Mouse (Mus musculus) left cerebral cortex, postnatal 14 days (tissue): ENCODE results near the gene Supt7l. TPM values are rescaled to one million over a fixed set of nuclear protein-coding genes. Genes with fewer than 3 reads are reported as not detected.
"Not testable (repeated sequence)": the region's sequence is repeated elsewhere in the genome, so short reads cannot be mapped to it uniquely, and the experiment has no call there.

ENCODE experiments used
- DNase-seq, 2 experiments: peaks; one replicate each; pipeline ENCODE4 v3.0.0; 2021 to 2022; ENCODE audit warnings: low spot score in 2 of 2, mixed read lengths in 1 of 2
- intact Hi-C: fragments of 180-260 bp; cut with DNase I; formaldehyde crosslinking; loops from one replicate; pipeline ENCODE4 v1.15.1; 2025
- long read RNA-seq, 2 experiments: library from polyadenylated mRNA; stranded (forward); transcript quantifications; one replicate each; pipeline ENCODE4 v2.0.0; 2021
- total RNA-seq, 2 experiments: library from RNA; stranded (reverse); gene quantifications; 2 replicates each; pipeline ENCODE4 v1.2.3; 2021

Gene Supt7l
- total RNA-seq: 10 to 100 TPM; 16.9 to 17.1 TPM
- long read RNA-seq, experiment 1, transcript Supt7l-201 (5 exons, 2,693 nt): major isoform, 22 of 27 reads
- long read RNA-seq, experiment 1, partial matches to known transcripts: 4 of 27 reads
- long read RNA-seq, experiment 1, other reads (novel, unspliced or antisense): 1 of 27 reads
- long read RNA-seq, experiment 2, transcript Supt7l-201 (5 exons, 2,693 nt): major isoform, 22 of 26 reads
- long read RNA-seq, experiment 2, partial matches to known transcripts: 1 of 26 reads
- long read RNA-seq, experiment 2, other reads (novel, unspliced or antisense): 3 of 26 reads

DNA sequence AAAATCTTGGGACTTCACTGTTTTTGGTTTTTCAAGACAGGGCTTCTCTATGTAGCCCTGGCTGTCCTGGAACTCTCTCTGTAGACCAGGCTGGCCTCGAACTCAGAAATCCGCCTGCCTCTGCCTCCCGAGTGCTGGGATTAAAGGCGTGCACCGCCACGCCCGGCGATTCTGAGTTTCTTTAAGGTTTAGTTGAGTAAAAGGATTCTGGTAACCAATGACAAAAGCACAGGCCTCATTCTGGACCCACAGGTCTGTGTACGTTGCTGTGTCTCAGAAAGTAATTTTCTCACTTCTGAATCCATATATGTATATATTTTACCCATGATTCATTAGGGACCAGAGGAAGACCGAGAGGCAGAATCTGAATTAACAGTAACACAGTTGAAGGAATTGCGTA lies at the start of gene Supt7l:
Gene Supt7l, minus strand, starts transcription at position 101 of the 400 bp plus-strand sequence.
- DNase-seq, intact Hi-C loops: not testable (repeated sequence)

DNA sequence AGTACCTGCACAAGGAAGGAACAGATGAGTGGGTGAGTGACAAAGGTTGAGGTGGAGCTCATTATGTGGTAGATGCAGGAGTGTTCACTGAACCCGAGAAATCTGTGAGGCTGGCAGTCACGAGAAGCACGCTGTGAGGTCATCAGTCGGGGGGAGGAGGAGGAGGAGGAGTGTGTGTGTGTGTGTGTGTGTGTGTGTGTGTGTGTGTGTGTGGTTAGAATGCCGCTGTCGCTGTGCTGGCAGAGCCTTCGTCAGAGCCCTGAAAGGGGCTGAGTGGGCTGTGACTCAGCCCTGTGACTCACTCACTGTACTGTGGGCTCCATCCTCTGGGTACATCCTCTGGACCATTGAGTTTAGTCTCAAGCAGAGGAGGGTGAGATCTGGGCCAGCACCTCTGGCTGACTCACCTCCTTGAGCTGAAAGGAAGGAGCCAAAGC lies 49.0 kb upstream of the Supt7l start:
- intact Hi-C loops: no loop called here
- peak; percentile 59 to 61 for DNase-seq

DNA sequence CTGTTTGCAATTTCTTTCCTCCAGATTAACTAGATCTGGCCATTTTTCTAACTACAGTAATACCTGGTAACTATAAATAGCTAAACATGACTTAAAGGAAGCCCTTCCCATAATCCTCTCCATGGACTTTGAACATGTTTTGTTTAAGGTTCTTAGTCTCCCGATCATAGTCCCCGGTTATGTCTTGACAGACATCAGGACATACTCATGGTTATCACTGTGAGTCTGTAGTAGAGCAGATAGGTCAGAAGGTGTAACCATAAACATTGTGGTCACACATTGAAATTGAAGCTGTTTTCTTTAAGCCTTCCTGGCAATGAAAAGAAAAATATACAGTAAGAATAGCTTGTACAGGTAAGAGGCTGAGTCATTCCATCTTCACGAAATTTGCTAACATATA lies 46.1 kb upstream of the Supt7l start:
- intact Hi-C loops: no loop called here
- no peak for DNase-seq

GRCm38 (mm10) chr5:31571023-31571608 lies 43.5 kb upstream of the Supt7l start:
- peak; percentile 52 to 58 for DNase-seq
- intact Hi-C loops: no loop called here

DNA sequence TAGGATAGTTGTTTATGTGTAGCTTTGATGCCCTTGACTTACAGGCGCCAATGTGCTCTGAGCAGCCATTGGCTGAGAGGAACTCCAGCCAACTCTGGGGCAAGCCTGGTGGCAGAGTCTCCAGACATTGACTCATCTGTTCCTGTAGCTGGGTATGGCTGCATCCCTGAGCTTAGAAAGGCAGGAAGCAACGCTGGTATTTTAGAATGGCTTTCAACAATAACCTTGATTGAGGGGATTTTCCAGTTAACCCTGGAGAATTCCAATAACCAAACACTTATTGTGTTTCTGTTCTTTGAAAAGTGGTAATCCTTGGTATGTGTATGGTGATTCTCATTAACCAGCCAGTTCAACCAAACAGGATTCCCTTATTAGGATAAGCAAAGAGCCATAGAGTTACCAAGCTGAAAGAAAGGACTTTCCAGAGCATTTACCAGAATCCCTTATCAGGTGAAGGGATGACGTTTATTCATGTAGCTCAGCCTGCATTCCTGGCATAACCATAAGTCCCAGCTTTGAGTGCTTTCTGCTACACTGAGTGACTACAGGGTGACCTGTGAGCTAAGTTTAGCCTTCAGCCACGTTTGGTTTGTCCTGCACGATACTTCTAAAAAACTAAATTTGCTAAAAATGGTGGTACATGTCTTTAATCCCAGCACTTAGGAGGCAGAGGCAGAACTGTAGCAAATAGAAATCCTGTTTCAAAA lies 40.5 kb upstream of the Supt7l start:
- DNase-seq: no peak
- intact Hi-C loops: loop anchor here (10.0 kb wide), 1 partner anchor 737 kb away; no protein-coding TSS in a partner anchor

DNA sequence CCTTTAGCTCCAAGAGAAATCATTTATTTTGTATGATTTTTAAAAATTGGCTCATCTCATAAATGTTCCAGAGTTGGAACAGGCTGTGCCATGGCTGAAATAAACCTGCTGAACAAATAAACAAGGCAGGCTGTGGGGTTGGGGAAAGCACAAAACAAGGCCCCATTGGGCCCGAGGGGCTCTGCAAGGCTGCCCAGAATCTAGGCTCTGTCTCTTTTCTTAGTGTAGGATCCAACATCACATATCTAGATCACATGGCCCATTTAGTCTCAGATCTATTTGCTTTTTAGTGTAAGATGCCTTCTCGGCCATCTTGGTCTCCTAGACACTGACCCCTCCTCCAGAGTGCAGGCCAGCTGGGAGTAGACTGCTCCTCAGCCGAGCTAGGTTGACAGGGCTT lies 38.9 kb upstream of the Supt7l start:
- no peak for DNase-seq
- intact Hi-C loops: loop anchor here (10.0 kb wide), 1 partner anchor 738 kb away; no protein-coding TSS in a partner anchor

- intact Hi-C loops: loop anchor here (10.0 kb wide), 1 partner anchor 739 kb away; no protein-coding TSS in a partner anchor
- DNase-seq: no peak
Observed at GRCm38 (mm10) chr5:31566026-31566425, 38.4 kb upstream of the Supt7l start.

DNA sequence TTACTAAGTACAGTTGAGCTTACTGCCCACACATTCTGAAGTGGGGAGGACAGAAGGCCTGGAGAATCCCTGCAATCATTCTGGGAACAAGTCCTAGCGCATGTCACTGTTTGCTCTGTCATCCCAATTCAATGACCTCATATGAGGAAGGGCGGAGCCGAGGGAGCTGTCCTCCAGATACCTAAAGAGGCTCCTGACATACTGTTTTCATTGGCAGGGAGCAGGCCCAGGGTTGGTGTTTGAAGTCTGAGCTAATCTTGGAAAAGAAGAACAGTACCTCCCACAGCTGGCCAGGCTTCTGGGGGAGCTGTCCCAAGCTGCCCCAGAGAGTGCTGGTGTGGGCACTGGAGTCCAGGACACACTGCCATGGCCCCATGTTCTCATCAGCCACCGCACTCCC lies 37.4 kb upstream of the Supt7l start:
- intact Hi-C loops: loop anchor here (2.0 to 10.0 kb wide), 2 partner anchors 572 to 740 kb away; no protein-coding TSS in a partner anchor

GRCm38 (mm10) chr5:31563905-31564304 lies 36.3 kb upstream of the Supt7l start:
- intact Hi-C loops: loop anchor here (1.0 to 10.0 kb wide), 3 partner anchors 573 to 741 kb away; no protein-coding TSS in a partner anchor

More for the DNA sequence above, 37.4 kb upstream of the Supt7l start:
- DNase-seq: peak in 1 of 2 experiments; percentile 29

DNA sequence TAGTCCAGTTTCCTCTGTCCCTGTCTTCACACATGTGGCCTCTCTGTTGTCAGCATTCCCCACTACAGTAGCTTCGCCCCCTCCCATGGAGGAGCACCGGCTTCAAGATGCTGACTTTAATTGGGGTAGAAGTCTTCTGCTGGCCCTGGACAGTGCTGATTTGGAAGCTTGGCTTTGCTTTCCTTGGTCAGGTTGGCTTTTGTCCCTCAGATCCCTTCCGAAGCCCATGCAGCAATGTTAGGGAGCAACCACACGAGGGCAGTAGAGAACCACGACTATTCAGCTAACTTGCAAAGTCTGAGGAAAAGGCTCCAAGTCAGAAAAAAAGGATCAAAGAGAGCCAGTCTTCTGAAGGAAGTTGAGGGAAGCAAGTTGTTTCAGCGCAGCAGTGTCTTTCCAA lies 35.9 kb upstream of the Supt7l start:
- peak; percentile 58 to 82 for DNase-seq
- intact Hi-C loops: loop anchor here (1.0 to 10.0 kb wide), 2 partner anchors 634 to 741 kb away; no protein-coding TSS in a partner anchor

More at GRCm38 (mm10) chr5:31563905-31564304, 36.3 kb upstream of the Supt7l start:
- no peak for DNase-seq

DNA sequence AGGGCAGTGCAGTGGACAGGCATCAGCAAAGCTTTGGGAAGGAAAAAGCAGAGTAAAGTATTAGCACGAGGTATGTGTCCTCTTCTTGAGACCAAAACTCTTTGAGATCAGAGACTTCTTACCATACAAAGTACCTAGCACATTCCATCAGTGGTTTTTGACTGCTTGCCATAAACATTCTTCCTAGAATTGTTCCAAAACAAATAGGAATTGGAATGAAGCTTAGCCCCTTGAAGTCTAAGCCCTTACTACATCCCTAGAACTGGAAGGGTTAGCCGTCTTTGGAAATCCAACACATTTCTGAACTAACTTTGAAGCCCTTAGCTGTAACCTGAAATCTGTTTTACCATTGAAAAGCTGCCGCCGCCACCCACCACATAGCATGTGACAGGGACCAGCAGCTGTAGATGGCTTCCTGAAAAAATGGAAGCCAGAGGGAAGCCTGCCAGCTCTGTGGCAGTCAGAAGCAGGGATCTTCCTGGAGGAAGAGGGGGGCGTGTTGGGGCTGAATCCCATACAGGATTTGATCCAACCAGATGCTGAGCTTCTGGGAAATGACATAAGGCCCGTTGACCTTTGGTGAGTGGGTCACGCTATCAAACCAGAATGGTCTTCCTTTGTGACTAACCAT lies 34.5 kb upstream of the Supt7l start:
- peak; percentile 69 to 72 for DNase-seq
- intact Hi-C loops: loop anchor here (10.0 kb wide), 1 partner anchor 743 kb away; no protein-coding TSS in a partner anchor

GRCm38 (mm10) chr5:31560352-31560751 lies 32.7 kb upstream of the Supt7l start:
- intact Hi-C loops: loop anchor here (10.0 kb wide), 1 partner anchor 744 kb away; no protein-coding TSS in a partner anchor
- no peak for DNase-seq

DNA sequence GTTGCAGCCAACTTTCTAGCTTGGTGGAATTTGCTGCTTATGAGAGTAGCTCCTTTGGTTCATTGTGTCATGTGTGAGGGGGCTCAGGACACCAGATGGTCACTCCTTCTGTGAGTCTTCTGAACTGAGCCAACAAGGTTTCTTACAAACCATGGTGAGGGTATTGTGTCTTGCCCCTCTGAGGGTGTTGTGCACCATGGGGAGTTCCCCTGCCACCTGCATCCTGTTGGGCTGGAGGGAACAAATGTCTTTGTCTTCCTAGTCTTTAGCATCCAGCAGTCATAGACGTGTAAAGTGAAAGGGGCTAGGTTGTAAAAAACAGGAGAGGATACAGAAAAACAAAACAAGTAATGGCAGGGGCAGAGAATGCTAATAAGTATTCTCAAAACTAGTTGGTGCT lies 31.8 kb upstream of the Supt7l start:
- intact Hi-C loops: no loop called here
- DNase-seq: no peak

GRCm38 (mm10) chr5:31535228-31535627 lies 7.6 kb upstream of the Supt7l start:
- DNase-seq: no peak
- intact Hi-C loops: no loop called here

GRCm38 (mm10) chr5:31528560-31528959 lies 953 bp upstream of the Supt7l start:
- intact Hi-C loops: no loop called here
- DNase-seq: no peak

DNA sequence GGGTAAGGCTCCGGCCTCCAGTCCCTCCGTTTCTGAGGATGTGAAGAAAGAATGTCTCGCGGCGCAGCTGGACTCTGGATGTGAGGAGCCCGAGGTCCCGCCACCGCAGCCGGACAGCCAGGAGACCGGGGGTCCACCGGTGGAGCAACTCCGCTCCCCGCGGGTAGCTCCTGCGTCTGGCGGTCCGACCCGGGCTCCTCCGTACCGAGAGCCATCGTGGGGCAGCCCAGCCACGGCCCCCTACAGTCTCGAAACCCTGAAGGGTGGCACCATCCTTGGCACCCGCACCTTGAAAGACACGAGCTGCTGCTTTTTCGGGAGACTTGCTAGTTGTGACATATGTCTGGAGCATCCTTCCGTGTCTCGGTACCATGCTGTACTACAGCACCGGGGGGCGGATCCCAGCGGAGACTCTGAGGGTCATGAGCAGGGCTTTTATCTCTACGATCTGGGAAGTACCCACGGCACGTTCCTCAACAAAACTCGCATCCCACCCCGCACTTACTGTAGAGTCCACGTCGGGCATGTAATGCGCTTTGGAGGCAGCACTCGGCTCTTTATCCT lies 408 bp downstream of the Supt7l start:
- DNase-seq: no peak
- intact Hi-C loops: no loop called here

DNA sequence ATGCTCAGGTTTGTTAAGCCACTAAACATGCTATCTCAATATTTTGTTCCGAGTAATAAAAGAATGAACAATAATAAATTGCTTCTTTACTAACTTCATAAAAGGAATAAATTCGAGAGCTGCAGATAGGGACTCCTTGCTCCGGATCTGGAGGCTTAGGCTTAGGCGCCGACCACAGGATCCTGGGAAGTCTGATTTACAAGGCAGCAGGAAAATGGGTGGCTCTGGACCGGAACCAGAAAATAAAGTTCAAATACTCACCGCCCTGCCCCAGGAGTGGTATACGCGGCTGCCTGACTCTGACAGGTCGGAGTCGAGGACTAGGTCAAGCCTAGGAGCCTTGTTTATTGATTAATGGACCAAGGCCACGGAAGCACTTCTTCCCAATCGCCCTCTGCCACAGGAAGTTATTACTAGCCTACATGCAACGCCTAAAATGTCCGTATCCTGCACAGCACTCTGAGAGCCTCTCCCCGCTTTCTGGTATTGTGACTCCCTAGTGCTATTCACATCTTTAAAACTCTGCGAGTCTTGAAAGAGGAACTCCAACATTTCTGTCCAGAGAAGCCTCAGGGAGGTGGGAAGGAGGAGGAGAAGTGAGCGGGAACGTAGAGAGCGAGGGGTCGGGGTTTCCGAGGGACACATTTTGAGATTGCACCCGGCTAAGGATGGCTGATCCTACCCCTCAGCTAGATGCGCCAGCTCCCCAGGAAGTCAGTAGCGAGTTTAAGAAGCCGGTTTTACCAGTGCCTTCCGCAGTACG lies 1.1 kb downstream of the Supt7l start, which contains the start of gene Slc4a1ap:
Gene Slc4a1ap, plus strand, starts transcription at position 642 of the 763 bp plus-strand sequence.
- intact Hi-C loops: no loop called here
- peak; percentile 74 for DNase-seq

DNA sequence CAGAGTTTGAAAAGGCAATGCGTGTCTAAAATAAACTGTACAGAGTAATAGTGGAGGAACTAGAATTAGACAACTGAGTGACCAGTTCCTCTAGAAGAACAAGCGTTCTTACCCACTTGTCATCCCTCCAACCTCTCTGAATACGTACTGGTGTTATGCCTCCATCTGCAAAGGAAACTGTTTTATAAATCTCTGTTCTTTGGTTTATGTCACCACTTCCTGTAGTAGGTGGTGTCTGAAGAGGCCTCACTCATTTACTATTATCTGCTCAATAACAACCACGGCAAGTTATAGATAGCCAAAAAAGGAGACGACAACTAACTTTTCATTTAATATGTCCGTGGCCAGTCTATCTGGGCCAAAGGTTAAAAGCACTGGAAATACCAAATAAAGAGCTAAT lies 7.1 kb downstream of the Supt7l start:
- intact Hi-C loops: no loop called here

More for the DNA sequence above, 7.1 kb downstream of the Supt7l start:
- DNase-seq: no peak
